8 mouse cellular contexts compared by ENCODE assay signal in genomic region chr8:20016082-20016840, GRCm38 (mm10).
DNase-seq lines count a peak whose midpoint lies in the region.

No protein-coding gene starts in this region.

- DNase-seq in adrenal gland, adult (ENCODE audit: inconsistent age in 2 of 2, low spot score in 1 of 2): peak; percentile 33 to 78
- DNase-seq in cerebellum, adult 9-11 months: peak; percentile 50
- peak; percentile 43 for DNase-seq in gastrocnemius, postnatal 25 days
- DNase-seq in kidney, adult 8-10 months: peak; percentile 46 to 55
- peak; percentile 44 for DNase-seq in left cerebral cortex, adult 11 months (ENCODE audit: low spot score)
- DNase-seq in lung, postnatal 36 days: peak; percentile 51
- peak; percentile 12 to 43 for DNase-seq in spleen, postnatal 14 days (ENCODE audit: low spot score in 2 of 2)
- DNase-seq in urinary bladder, postnatal 14 days (ENCODE audit: low spot score): peak; percentile 36

Comparison
In these comparisons a context has a peak if more than half of its experiments do, and no peak if none do; other contexts are left out.
1. Peak in every context shown above with its lines: DNase-seq.